Mouse (Mus musculus): ENCODE data around the gene Eya4. TPM values are rescaled to one million over a fixed set of nuclear protein-coding genes. Genes with fewer than 3 reads are reported as not detected.

Gene Eya4
- polyA plus RNA-seq, 1 experiment from 2014 or later: 1.7 TPM

GRCm38 (mm10) chr10:23144616-23145015 lies 206.0 kb downstream of the Eya4 start:
- 89% methylated on average over 2 of the region's 2 CpGs for WGBS
- no peak overlapping the region for H3K4me2 ChIP-seq

GRCm38 (mm10) chr10:23127947-23128346 lies 222.6 kb downstream of the Eya4 start:
- WGBS: 81% methylated on average over 1 of the region's 1 CpGs
- no peak for ATAC-seq (ENCODE audit: low FRiP score)
- H3K4me3 ChIP-seq (ENCODE audit: low read depth, low read length): no peak overlapping the region

More at GRCm38 (mm10) chr10:23144616-23145015, 206.0 kb downstream of the Eya4 start:
- Histone ChIP-seq H3K4me3 (ENCODE audit: low read depth, low read length) (no peak overlapping the region), H3K27ac (ENCODE audit: low read depth, low read length) (no peak overlapping the region), H3K27me3 (ENCODE audit: control insufficient read depth, insufficient read depth, low read length) (no peaks in the 10 kb centered on the region), H3K9me3 (ENCODE audit: control insufficient read depth, low read length) (no peaks in the 10 kb centered on the region), H3K9ac (ENCODE audit: low read length) (no peak overlapping the region), H3K4me1 (ENCODE audit: control insufficient read depth, insufficient read depth, low read length) (no peaks in the 10 kb centered on the region), H3K36me3 (ENCODE audit: control insufficient read depth, insufficient read depth, low read length) (no peaks in the 10 kb centered on the region)
- no peak for DNase-seq (ENCODE audit: low spot score, missing footprints)
- no peak for ATAC-seq (ENCODE audit: low FRiP score)

GRCm38 (mm10) chr10:23127151-23127550 lies 223.4 kb downstream of the Eya4 start:
- WGBS: 79% methylated on average over 1 of the region's 1 CpGs

More at GRCm38 (mm10) chr10:23127947-23128346, 222.6 kb downstream of the Eya4 start:
- Histone ChIP-seq H3K36me3 (ENCODE audit: control insufficient read depth, insufficient read depth, low read length) (no peaks in the 10 kb centered on the region), H3K9ac (ENCODE audit: low read length) (no peak overlapping the region), H3K27ac (ENCODE audit: low read depth, low read length) (no peak overlapping the region), H3K9me3 (ENCODE audit: control insufficient read depth, low read length) (no peaks in the 10 kb centered on the region), H3K4me2 (no peak overlapping the region), H3K27me3 (ENCODE audit: control insufficient read depth, insufficient read depth, low read length) (no peaks in the 10 kb centered on the region), H3K4me1 (ENCODE audit: control insufficient read depth, insufficient read depth, low read length) (peaks cover 2% of the 10 kb centered on the region; the same call in 1 of the 2 replicates)
- DNase-seq (ENCODE audit: low spot score, missing footprints): no peak

GRCm38 (mm10) chr10:23126529-23126928 lies 224.1 kb downstream of the Eya4 start:
- no peak overlapping the region for H3K9ac ChIP-seq (ENCODE audit: low read length)
- no peaks in the 10 kb centered on the region for H3K9me3 ChIP-seq (ENCODE audit: control insufficient read depth, low read length)
- ATAC-seq (ENCODE audit: low FRiP score): no peak
- WGBS: 54% methylated on average over 5 of the region's 5 CpGs
- H3K36me3 ChIP-seq (ENCODE audit: control insufficient read depth, insufficient read depth, low read length): no peaks in the 10 kb centered on the region
- no peak overlapping the region for H3K27ac ChIP-seq (ENCODE audit: low read depth, low read length)
- no peak overlapping the region for H3K4me2 ChIP-seq
- peak; percentile 84 for DNase-seq (ENCODE audit: low spot score, missing footprints)
- peaks cover 2% of the 10 kb centered on the region; the same call in 1 of the 2 replicates for H3K4me1 ChIP-seq (ENCODE audit: control insufficient read depth, insufficient read depth, low read length)
- no peak overlapping the region for H3K4me3 ChIP-seq (ENCODE audit: low read depth, low read length)
- H3K27me3 ChIP-seq (ENCODE audit: control insufficient read depth, insufficient read depth, low read length): no peaks in the 10 kb centered on the region

More at GRCm38 (mm10) chr10:23127151-23127550, 223.4 kb downstream of the Eya4 start:
- Histone ChIP-seq H3K27ac (ENCODE audit: low read depth, low read length) (no peak overlapping the region), H3K27me3 (ENCODE audit: control insufficient read depth, insufficient read depth, low read length) (no peaks in the 10 kb centered on the region), H3K4me1 (ENCODE audit: control insufficient read depth, insufficient read depth, low read length) (peaks cover 2% of the 10 kb centered on the region; the same call in 1 of the 2 replicates), H3K4me3 (ENCODE audit: low read depth, low read length) (no peak overlapping the region), H3K9ac (ENCODE audit: low read length) (no peak overlapping the region), H3K9me3 (ENCODE audit: control insufficient read depth, low read length) (no peaks in the 10 kb centered on the region), H3K36me3 (ENCODE audit: control insufficient read depth, insufficient read depth, low read length) (no peaks in the 10 kb centered on the region), H3K4me2 (no peak overlapping the region)
- DNase-seq (ENCODE audit: low spot score, missing footprints) (peak; percentile 61), ATAC-seq (ENCODE audit: low FRiP score) (no peak)

- H3K4me3 ChIP-seq (ENCODE audit: low read depth, low read length): no peak overlapping the region
- no peaks in the 10 kb centered on the region for H3K4me1 ChIP-seq (ENCODE audit: control insufficient read depth, insufficient read depth, low read length)
- H3K4me2 ChIP-seq: no peak overlapping the region
- H3K36me3 ChIP-seq (ENCODE audit: control insufficient read depth, insufficient read depth, low read length): no peaks in the 10 kb centered on the region
- DNase-seq (ENCODE audit: low spot score, missing footprints) (no peak), ATAC-seq (ENCODE audit: low FRiP score) (no peak)
- H3K9ac ChIP-seq (ENCODE audit: low read length): no peak overlapping the region
- H3K27ac ChIP-seq (ENCODE audit: low read depth, low read length): no peak overlapping the region
- 72% methylated on average over 2 of the region's 2 CpGs for WGBS
- no peaks in the 10 kb centered on the region for H3K27me3 ChIP-seq (ENCODE audit: control insufficient read depth, insufficient read depth, low read length)
- H3K9me3 ChIP-seq (ENCODE audit: control insufficient read depth, low read length): no peaks in the 10 kb centered on the region
Measured at GRCm38 (mm10) chr10:23120437-23120836, 230.1 kb downstream of the Eya4 start.

GRCm38 (mm10) chr10:23116786-23117410 lies 233.7 kb downstream of the Eya4 start:
- Histone ChIP-seq H3K27me3 (ENCODE audit: control insufficient read depth, insufficient read depth, low read length) (no peaks in the 10 kb centered on the region), H3K4me2 (no peak overlapping the region), H3K27ac (ENCODE audit: low read depth, low read length) (no peak overlapping the region), H3K9ac (ENCODE audit: low read length) (no peak overlapping the region), H3K9me3 (ENCODE audit: control insufficient read depth, low read length) (no peaks in the 10 kb centered on the region), H3K36me3 (ENCODE audit: control insufficient read depth, insufficient read depth, low read length) (no peaks in the 10 kb centered on the region), H3K4me1 (ENCODE audit: control insufficient read depth, insufficient read depth, low read length) (no peaks in the 10 kb centered on the region), H3K4me3 (ENCODE audit: low read depth, low read length) (no peak overlapping the region)
- DNase-seq (ENCODE audit: low spot score, missing footprints): peak; percentile 97
- 51% methylated on average over 10 of the region's 10 CpGs for WGBS
- peak; percentile 66; the same call in 1 of the 2 replicates for ATAC-seq (ENCODE audit: low FRiP score)

GRCm38 (mm10) chr10:23116063-23116462 lies 234.5 kb downstream of the Eya4 start:
- WGBS: 86% methylated on average over 8 of the region's 8 CpGs

GRCm38 (mm10) chr10:23115321-23115720 lies 235.3 kb downstream of the Eya4 start:
- no peak overlapping the region for H3K4me3 ChIP-seq (ENCODE audit: low read depth, low read length)
- ATAC-seq (ENCODE audit: low FRiP score): no peak
- no peak overlapping the region for H3K4me2 ChIP-seq
- no peak for DNase-seq (ENCODE audit: low spot score, missing footprints)
- H3K9me3 ChIP-seq (ENCODE audit: control insufficient read depth, low read length): no peaks in the 10 kb centered on the region
- H3K27ac ChIP-seq (ENCODE audit: low read depth, low read length): no peak overlapping the region
- no peaks in the 10 kb centered on the region for H3K4me1 ChIP-seq (ENCODE audit: control insufficient read depth, insufficient read depth, low read length)
- no peaks in the 10 kb centered on the region for H3K36me3 ChIP-seq (ENCODE audit: control insufficient read depth, insufficient read depth, low read length)
- H3K27me3 ChIP-seq (ENCODE audit: control insufficient read depth, insufficient read depth, low read length): no peaks in the 10 kb centered on the region
- 86% methylated on average over 3 of the region's 3 CpGs for WGBS
- H3K9ac ChIP-seq (ENCODE audit: low read length): no peak overlapping the region

More at GRCm38 (mm10) chr10:23116063-23116462, 234.5 kb downstream of the Eya4 start:
- H3K36me3 ChIP-seq (ENCODE audit: control insufficient read depth, insufficient read depth, low read length): no peaks in the 10 kb centered on the region
- no peak overlapping the region for H3K9ac ChIP-seq (ENCODE audit: low read length)
- H3K9me3 ChIP-seq (ENCODE audit: control insufficient read depth, low read length): no peaks in the 10 kb centered on the region
- no peaks in the 10 kb centered on the region for H3K27me3 ChIP-seq (ENCODE audit: control insufficient read depth, insufficient read depth, low read length)
- no peak for DNase-seq (ENCODE audit: low spot score, missing footprints)
- no peak overlapping the region for H3K4me3 ChIP-seq (ENCODE audit: low read depth, low read length)
- no peak overlapping the region for H3K4me2 ChIP-seq
- no peak overlapping the region for H3K27ac ChIP-seq (ENCODE audit: low read depth, low read length)
- no peak for ATAC-seq (ENCODE audit: low FRiP score)
- H3K4me1 ChIP-seq (ENCODE audit: control insufficient read depth, insufficient read depth, low read length): no peaks in the 10 kb centered on the region

- Histone ChIP-seq H3K36me3 (ENCODE audit: control insufficient read depth, insufficient read depth, low read length) (no peaks in the 10 kb centered on the region), H3K9ac (ENCODE audit: low read length) (no peak overlapping the region), H3K4me3 (ENCODE audit: low read depth, low read length) (no peak overlapping the region), H3K27ac (ENCODE audit: low read depth, low read length) (no peak overlapping the region), H3K27me3 (ENCODE audit: control insufficient read depth, insufficient read depth, low read length) (no peaks in the 10 kb centered on the region), H3K4me2 (no peak overlapping the region), H3K4me1 (ENCODE audit: control insufficient read depth, insufficient read depth, low read length) (no peaks in the 10 kb centered on the region; the same call in 1 of the 2 replicates), H3K9me3 (ENCODE audit: control insufficient read depth, low read length) (no peaks in the 10 kb centered on the region)
- 86% methylated on average over 4 of the region's 4 CpGs for WGBS
- ATAC-seq (ENCODE audit: low FRiP score) (no peak), DNase-seq (ENCODE audit: low spot score, missing footprints) (peak; percentile 57)
Measured at GRCm38 (mm10) chr10:23108122-23108521, 242.5 kb downstream of the Eya4 start.
